In the genomic region with DNA sequence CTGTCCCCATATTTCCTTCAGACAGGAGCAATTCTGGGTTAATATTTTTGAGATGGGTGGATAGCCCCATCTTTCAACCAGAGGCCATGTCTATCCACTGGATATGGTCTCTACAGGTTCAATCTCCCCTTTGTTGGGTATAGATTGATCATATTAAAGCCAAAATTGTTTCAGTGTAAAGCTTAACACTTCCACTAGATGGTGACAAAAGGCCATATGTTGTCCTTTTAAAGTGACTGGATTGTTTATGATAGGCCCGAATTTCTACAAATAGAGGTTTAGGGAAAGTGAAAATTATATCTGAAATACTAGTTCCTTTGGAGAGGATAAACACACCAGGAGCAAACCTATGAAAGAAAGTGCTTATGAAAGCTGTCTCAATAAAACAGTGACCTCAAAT, we compare ENCODE assay signal across 12 mouse cellular contexts. TPM values are rescaled to one million over a fixed set of nuclear protein-coding genes. Genes with fewer than 3 reads are reported as not detected.
A peak's percentile ranks its signal among the peaks of the same experiment; 100 is the strongest.
DNase-seq lines count a peak whose midpoint lies in the region; ATAC-seq and TF ChIP-seq lines count a peak whose summit lies in the region.
"Had no signal": no experiment of that assay in that cellular context is flagged by ENCODE, and none has a peak within 500 bp of the region (broad histone marks: within the 10 kb centered on the region; RNA-seq: fewer than 3 reads in every experiment).

No protein-coding gene starts in this region.

- ATAC-seq in kidney, postnatal 0 days (replicated peaks; ENCODE audit: low FRiP score, low read depth): no peak
- ATAC-seq in kidney, embryonic 15.5 days (replicated peaks; ENCODE audit: low FRiP score): no peak
- ATAC-seq in embryonic facial prominence, embryonic 14.5 days (ENCODE audit: low read depth): no peak

- TF ChIP-seq RAD21 in CH12.LX (IDR thresholded peaks at IDR 0.05; ENCODE audit: low read depth, low read length): peak; percentile 66

- H3K79me2 ChIP-seq in CH12.LX (replicated peaks; ENCODE audit: control insufficient read depth, extremely low read depth, insufficient read depth, poor library complexity, severe bottlenecking): no peaks in the 10 kb centered on the region

- peak; percentile 59 for DNase-seq in cerebellum, adult 9-10 months
- DNase-seq in cerebellum, postnatal 36 days: no peak
- peak; percentile 27 for DNase-seq in kidney, postnatal 0 days (ENCODE audit: low spot score)
- no peak for DNase-seq in CH12.LX (ENCODE audit: extremely low read depth)
- DNase-seq in embryonic facial prominence, embryonic 14.5 days (ENCODE audit: low spot score): peak; percentile 3
- DNase-seq in heart, postnatal 10 days: no peak
- DNase-seq in thymus, postnatal 0 days (ENCODE audit: low spot score): no peak
- DNase-seq: kidney, postnatal 14 days had no signal

- H3K27me3 ChIP-seq in kidney, postnatal 0 days (ENCODE audit: insufficient read depth, low read length): no peaks in the 10 kb centered on the region
- H3K27me3 ChIP-seq in kidney, embryonic 15.5 days: no peaks in the 10 kb centered on the region
- no peaks in the 10 kb centered on the region for H3K27me3 ChIP-seq in CH12.LX (replicated peaks)
- H3K27me3 ChIP-seq in embryonic facial prominence, embryonic 14.5 days (replicated peaks; ENCODE audit: control insufficient read depth, insufficient read depth, low read length): no peaks in the 10 kb centered on the region
- H3K27me3 ChIP-seq: embryonic facial prominence, embryonic 13.5 days; heart, embryonic 13.5 days; lung, embryonic 15.5 days had no signal

- no peak for TF ChIP-seq POLR2A in CH12.LX (IDR thresholded peaks at IDR 0.05; ENCODE audit: low read depth, low read length)

- H3K4me1 ChIP-seq in kidney, postnatal 0 days (replicated peaks; ENCODE audit: insufficient read depth, low read length): no peaks in the 10 kb centered on the region
- H3K4me1 ChIP-seq in kidney, embryonic 15.5 days: no peaks in the 10 kb centered on the region
- H3K4me1 ChIP-seq in CH12.LX (ENCODE audit: control insufficient read depth in 1 of 2, insufficient read depth in 2 of 2): no peaks in the 10 kb centered on the region
- H3K4me1 ChIP-seq in embryonic facial prominence, embryonic 14.5 days (ENCODE audit: control insufficient read depth, insufficient read depth, low read length): no peaks in the 10 kb centered on the region
- H3K4me1 ChIP-seq: embryonic facial prominence, embryonic 13.5 days; heart, embryonic 13.5 days; lung, embryonic 15.5 days had no signal

- in situ Hi-C loops in CH12.LX (cut with MboI; ENCODE audit: low pct_ligation_motif_present, low pct_unique_long_range_greater_than_20kb, low sequenced_read_pairs): no loop called here

- 31% methylated on average over 1 of the region's 1 CpGs for WGBS in kidney, postnatal 0 days
- 26% methylated on average over 1 of the region's 1 CpGs for WGBS in kidney, embryonic 15.5 days
- WGBS in embryonic facial prominence, embryonic 14.5 days: 18% methylated on average over 1 of the region's 1 CpGs

- H3K9me3 ChIP-seq in kidney, postnatal 0 days (replicated peaks; ENCODE audit: low read length): no peaks in the 10 kb centered on the region
- no peaks in the 10 kb centered on the region for H3K9me3 ChIP-seq in kidney, embryonic 15.5 days (replicated peaks)
- no peaks in the 10 kb centered on the region for H3K9me3 ChIP-seq in CH12.LX (replicated peaks; ENCODE audit: low read length)
- H3K9me3 ChIP-seq in embryonic facial prominence, embryonic 14.5 days (ENCODE audit: control insufficient read depth, low read length): no peaks in the 10 kb centered on the region
- H3K9me3 ChIP-seq: embryonic facial prominence, embryonic 13.5 days; heart, embryonic 13.5 days; lung, embryonic 15.5 days had no signal

- TF ChIP-seq EP300 in CH12.LX (IDR thresholded peaks at IDR 0.05; ENCODE audit: low read length): no peak

- dilution Hi-C loops in CH12.LX (cut with MboI; ENCODE audit: extremely low pct_ligation_motif_present, extremely low pct_unique_long_range_greater_than_20kb, low sequenced_read_pairs): no loop called here

- H3K4me2 ChIP-seq in kidney, postnatal 0 days (ENCODE audit: low read length): no peak overlapping the region
- H3K4me2 ChIP-seq in kidney, embryonic 15.5 days: no peak overlapping the region
- H3K4me2 ChIP-seq in CH12.LX (ENCODE audit: insufficient read depth, low read depth, poor library complexity, severe bottlenecking): no peak overlapping the region
- H3K4me2 ChIP-seq in embryonic facial prominence, embryonic 14.5 days (ENCODE audit: low read depth, low read length): no peak overlapping the region
- H3K4me2 ChIP-seq: embryonic facial prominence, embryonic 13.5 days; heart, embryonic 13.5 days; lung, embryonic 15.5 days had no signal

- H3K36me3 ChIP-seq in kidney, postnatal 0 days (ENCODE audit: insufficient read depth, low read length): no peaks in the 10 kb centered on the region
- no peaks in the 10 kb centered on the region for H3K36me3 ChIP-seq in kidney, embryonic 15.5 days
- H3K36me3 ChIP-seq in CH12.LX (replicated peaks in 1 of 2; ENCODE audit: control insufficient read depth in 1 of 2, insufficient read depth in 1 of 2, low read length in 1 of 2): no peaks in the 10 kb centered on the region
- no peaks in the 10 kb centered on the region for H3K36me3 ChIP-seq in embryonic facial prominence, embryonic 14.5 days (ENCODE audit: control insufficient read depth, insufficient read depth, low read length)
- H3K36me3 ChIP-seq: embryonic facial prominence, embryonic 13.5 days; heart, embryonic 13.5 days; lung, embryonic 15.5 days had no signal

- no peak overlapping the region for H3K4me3 ChIP-seq in kidney, postnatal 0 days (replicated peaks; ENCODE audit: low read depth, low read length)
- H3K4me3 ChIP-seq in kidney, embryonic 15.5 days (replicated peaks): no peak overlapping the region
- no peak overlapping the region for H3K4me3 ChIP-seq in CH12.LX (replicated peaks in 1 of 3; ENCODE audit: low read depth in 2 of 3, low read length in 2 of 3, poor library complexity in 1 of 3)
- H3K4me3 ChIP-seq in embryonic facial prominence, embryonic 14.5 days (ENCODE audit: low read depth, low read length): no peak overlapping the region
- H3K4me3 ChIP-seq: embryonic facial prominence, embryonic 13.5 days; heart, embryonic 13.5 days; lung, embryonic 15.5 days had no signal

- H3K9ac ChIP-seq in kidney, postnatal 0 days (ENCODE audit: low read depth, low read length): no peak overlapping the region
- H3K9ac ChIP-seq in kidney, embryonic 15.5 days: no peak overlapping the region
- no peak overlapping the region for H3K9ac ChIP-seq in CH12.LX (ENCODE audit: insufficient read depth, low read depth)
- no peak overlapping the region for H3K9ac ChIP-seq in embryonic facial prominence, embryonic 14.5 days (ENCODE audit: low read depth, low read length)
- H3K9ac ChIP-seq: embryonic facial prominence, embryonic 13.5 days; heart, embryonic 13.5 days; lung, embryonic 15.5 days had no signal

- TF ChIP-seq CTCF in kidney, postnatal 0 days (IDR thresholded peaks at IDR 0.05; ENCODE audit: low read depth): peak; percentile 60
- peak in 1 of 2 experiments; percentile 53; a peak in 2 of 4 replicates for TF ChIP-seq CTCF in CH12.LX (conservative IDR thresholded peaks at IDR 0.05 in 1 of 2, IDR thresholded peaks at IDR 0.05 in 1 of 2; ENCODE audit: low read depth in 2 of 2, low read length in 2 of 2)

- no peak overlapping the region for H3K27ac ChIP-seq in kidney, postnatal 0 days
- no peak overlapping the region for H3K27ac ChIP-seq in kidney, embryonic 15.5 days
- H3K27ac ChIP-seq in CH12.LX (ENCODE audit: insufficient read depth, low read depth): no peak overlapping the region
- no peak overlapping the region for H3K27ac ChIP-seq in embryonic facial prominence, embryonic 14.5 days (replicated peaks; ENCODE audit: low read depth, low read length)
- H3K27ac ChIP-seq: embryonic facial prominence, embryonic 13.5 days; heart, embryonic 13.5 days; lung, embryonic 15.5 days had no signal

- intact Hi-C loops in heart, postnatal 10 days (cut with DNase I): no loop called here

TF ChIP-seq in CH12.LX, 34 proteins besides CTCF, POLR2A, EP300 and RAD21:
- TF ChIP-seq PAX5 (IDR thresholded peaks at IDR 0.05; ENCODE audit: low read length): no peak
- no peak for TF ChIP-seq POLR2AphosphoS2 (IDR thresholded peaks at IDR 0.05; ENCODE audit: low read depth, low read length)
- no peak for TF ChIP-seq MAZ (IDR thresholded peaks at IDR 0.05; ENCODE audit: low read depth, low read length)
- no peak for TF ChIP-seq MAFK (IDR thresholded peaks at IDR 0.05; ENCODE audit: insufficient replicate concordance, low read length)
- TF ChIP-seq RCOR1 (conservative IDR thresholded peaks at IDR 0.05; ENCODE audit: low read depth, low read length): no peak
- TF ChIP-seq TCF12 (IDR thresholded peaks at IDR 0.05; ENCODE audit: low read depth, low read length): no peak
- TF ChIP-seq SIN3A (IDR thresholded peaks at IDR 0.05; ENCODE audit: low read length): no peak
- TF ChIP-seq TBP (conservative IDR thresholded peaks at IDR 0.05; ENCODE audit: low read depth, low read length): no peak
- TF ChIP-seq USF2 (conservative IDR thresholded peaks at IDR 0.05; ENCODE audit: low read depth, low read length): no peak
- no peak for TF ChIP-seq MXI1 (IDR thresholded peaks at IDR 0.05; ENCODE audit: low read depth, low read length)
- no peak for TF ChIP-seq CHD1 (IDR thresholded peaks at IDR 0.05; ENCODE audit: low read depth, low read length)
- TF ChIP-seq BHLHE40 (IDR thresholded peaks at IDR 0.05; ENCODE audit: low read depth, low read length): no peak
- TF ChIP-seq CHD2 (IDR thresholded peaks at IDR 0.05; ENCODE audit: low read length): no peak
- no peak for TF ChIP-seq UBTF (IDR thresholded peaks at IDR 0.05; ENCODE audit: low read depth, low read length)
- no peak for TF ChIP-seq ZKSCAN1 (IDR thresholded peaks at IDR 0.05; ENCODE audit: borderline replicate concordance, low read depth, low read length)
- no peak for TF ChIP-seq SMC3 (IDR thresholded peaks at IDR 0.05; ENCODE audit: low read depth, low read length)
TF ChIP-seq in CH12.LX: peak in this region for 0.

RNA-seq across cellular contexts. Expression of a gene that starts 34.9 kb away (rescaled TPM):
- polyA plus RNA-seq in kidney, postnatal 0 days (2015; fragmentation: Nextera tagmentation; extraction: Ambion mirVana): 281 and 291 TPM in 2 replicates
- polyA plus RNA-seq in kidney, embryonic 15.5 days (2015; fragmentation: Nextera tagmentation; extraction: Ambion mirVana): 291 and 295 TPM in 2 replicates
- total RNA-seq in CH12.LX (2012; rRNA removed) (192 and 208 TPM in 2 replicates), CH12.LX (2014; rRNA removed) (193 and 194 TPM in 2 replicates)
- 87.3 and 101 TPM in 2 replicates for polyA plus RNA-seq in CH12.LX (2012; ENCODE audit: insufficient read length, low read depth)
- polyA plus RNA-seq in embryonic facial prominence, embryonic 14.5 days (2014; fragmentation: Nextera tagmentation; extraction: Ambion mirVana): 322 and 325 TPM in 2 replicates
- total RNA-seq in heart, postnatal 10 days (2021): 10 to 100 TPM; 55.5 to 63.2 TPM
- polyA plus RNA-seq in thymus, postnatal 0 days (2015; fragmentation: Nextera tagmentation; extraction: Ambion mirVana): 83.4 and 93.1 TPM in 2 replicates

Comparison
In these comparisons a context has a peak if more than half of its experiments do, and no peak if none do; other contexts are left out.
1. DNase-seq: peak in cerebellum, adult 9-10 months (single experiment), kidney, postnatal 0 days (single experiment) and embryonic facial prominence, embryonic 14.5 days (single experiment); none in cerebellum, postnatal 36 days (0 of 2), CH12.LX (single experiment), heart, postnatal 10 days (0 of 2) and thymus, postnatal 0 days (single experiment).